Mouse (Mus musculus) adrenal gland, postnatal 25 days (tissue): ENCODE results near the gene Cpt2. TPM values are rescaled to one million over a fixed set of nuclear protein-coding genes. Genes with fewer than 3 reads are reported as not detected.

ENCODE experiments used
- DNase-seq: peaks from one replicate; pipeline ENCODE4 v3.0.0; 2021; ENCODE audit warnings: mixed read lengths
- total RNA-seq: library from RNA; stranded (reverse); gene quantifications from 2 replicates; pipeline ENCODE4 v1.2.3, GENCODE M21; 2021

Gene Cpt2
- total RNA-seq, 1 experiment from 2014 or later, result 180 TPM

GRCm38 (mm10) chr4:107921152-107921695, 2.2 kb downstream of the Cpt2 start:
- peak; percentile 71 for DNase-seq

- DNase-seq, result peak; percentile 68
Observed at GRCm38 (mm10) chr4:107920336-107920735, 3.1 kb downstream of the Cpt2 start.

GRCm38 (mm10) chr4:107910020-107910419, 13.4 kb downstream of the Cpt2 start:
- no peak for DNase-seq

- DNase-seq, result no peak
Observed at GRCm38 (mm10) chr4:107906561-107906960, 16.8 kb downstream of the Cpt2 start.

- no peak for DNase-seq
Observed at GRCm38 (mm10) chr4:107904252-107904651, 19.2 kb downstream of the Cpt2 start.

- no peak for DNase-seq
Observed at GRCm38 (mm10) chr4:107900206-107900605, 23.2 kb downstream of the Cpt2 start.

GRCm38 (mm10) chr4:107899211-107899927, 24.0 kb downstream of the Cpt2 start:
- no peak for DNase-seq

- DNase-seq, result no peak
Observed at GRCm38 (mm10) chr4:107892663-107893062, 30.7 kb downstream of the Cpt2 start.

GRCm38 (mm10) chr4:107889731-107890432, 33.5 kb downstream of the Cpt2 start, which contains the start of gene 0610037L13Rik:
0610037L13Rik (plus strand) TSS chr4:107889813.
- peak; percentile 92 for DNase-seq

- no peak for DNase-seq
Observed at GRCm38 (mm10) chr4:107889385-107889730, 34.1 kb downstream of the Cpt2 start.

- DNase-seq, result no peak
Observed at GRCm38 (mm10) chr4:107886371-107886770, 37.0 kb downstream of the Cpt2 start.

GRCm38 (mm10) chr4:107881631-107882030, 41.8 kb downstream of the Cpt2 start:
- DNase-seq, result no peak

- DNase-seq, result peak; percentile 96
Observed at GRCm38 (mm10) chr4:107879254-107880050, 44.0 kb downstream of the Cpt2 start, which contains the start of gene Magoh. Magoh (plus strand) TSS chr4:107879755.

- no peak for DNase-seq
Observed at GRCm38 (mm10) chr4:107864866-107865265, 58.5 kb downstream of the Cpt2 start.

- no peak for DNase-seq
Observed at GRCm38 (mm10) chr4:107858995-107859394, 64.4 kb downstream of the Cpt2 start.

GRCm38 (mm10) chr4:107856958-107857686, 66.3 kb downstream of the Cpt2 start:
- no peak for DNase-seq

Other genes starting within 250 kb of the Cpt2 start
- gene Dmrtb1, start 239.4 kb downstream of the Cpt2 start, total RNA-seq, result not detected in 2 replicates
- gene Lrp8, start 121.3 kb downstream of the Cpt2 start, total RNA-seq, result 10.0 and 12.3 TPM in 2 replicates
- gene Magoh, start 43.9 kb downstream of the Cpt2 start, total RNA-seq, result 71.6 and 79.4 TPM in 2 replicates
- 53.2 and 79.0 TPM in 2 replicates for gene 0610037L13Rik, start 33.8 kb downstream of the Cpt2 start, total RNA-seq
- gene Slc1a7, start 44.7 kb upstream of the Cpt2 start, total RNA-seq, result 0.58 TPM in 1 of 2 replicates, not detected in the other
- gene Podn, start 172.8 kb upstream of the Cpt2 start, total RNA-seq, result 4.1 and 6.6 TPM in 2 replicates
- gene Scp2, start 221.4 kb upstream of the Cpt2 start, total RNA-seq, result 245 and 279 TPM in 2 replicates
- gene Echdc2, start 241.8 kb upstream of the Cpt2 start, total RNA-seq, result 31.3 and 33.1 TPM in 2 replicates